Mouse (Mus musculus): ENCODE measurements at regions not wholly inside any gene's neighbourhood (a gene's known extent, or its start where the extent isn't known, plus 50 kb on each side); places are given as distances from the start of the nearest gene placed in this dataset.
"Not testable (repeated sequence)": the region's sequence is repeated elsewhere in the genome, so short reads cannot be mapped to it uniquely, and the experiment has no call there.

DNA sequence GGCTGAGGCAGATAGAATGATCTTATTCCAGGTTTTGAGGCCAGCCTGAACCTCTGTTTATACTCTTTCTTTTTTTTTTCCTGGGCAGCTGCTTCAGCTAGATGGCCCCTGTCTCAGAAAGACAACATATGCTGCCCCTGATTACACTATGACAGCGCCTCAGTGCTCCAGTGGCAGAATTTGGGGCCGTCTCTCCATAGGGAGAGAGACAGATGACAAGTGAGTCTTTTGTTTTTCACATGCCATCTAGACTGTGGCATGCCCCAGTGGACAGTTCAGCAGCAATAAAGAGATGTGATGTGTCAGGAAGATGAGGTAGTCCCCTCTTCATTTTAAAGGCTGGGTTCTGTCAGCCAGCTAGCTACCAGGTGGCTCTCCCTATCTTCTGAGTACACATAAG is 139.8 kb upstream of the 1700025G04Rik start:
- 73% methylated on average over 2 of the region's 2 CpGs for WGBS
- ATAC-seq (ENCODE audit: low FRiP score) (no peak), DNase-seq (ENCODE audit: low spot score, missing footprints) (no peak)
- no peaks in the 10 kb centered on the region for H3K27me3 ChIP-seq (ENCODE audit: control insufficient read depth, insufficient read depth, low read length)
- no peaks in the 10 kb centered on the region for H3K36me3 ChIP-seq (ENCODE audit: control insufficient read depth, insufficient read depth, low read length)
- H3K9ac ChIP-seq (ENCODE audit: low read length): no peak overlapping the region
- no peak overlapping the region for H3K27ac ChIP-seq (ENCODE audit: low read depth, low read length)
- no peak overlapping the region for H3K4me3 ChIP-seq (ENCODE audit: low read depth, low read length)
- no peak overlapping the region for H3K4me2 ChIP-seq
- no peaks in the 10 kb centered on the region for H3K4me1 ChIP-seq (ENCODE audit: control insufficient read depth, insufficient read depth, low read length)
- no peaks in the 10 kb centered on the region for H3K9me3 ChIP-seq (ENCODE audit: control insufficient read depth, low read length)

DNA sequence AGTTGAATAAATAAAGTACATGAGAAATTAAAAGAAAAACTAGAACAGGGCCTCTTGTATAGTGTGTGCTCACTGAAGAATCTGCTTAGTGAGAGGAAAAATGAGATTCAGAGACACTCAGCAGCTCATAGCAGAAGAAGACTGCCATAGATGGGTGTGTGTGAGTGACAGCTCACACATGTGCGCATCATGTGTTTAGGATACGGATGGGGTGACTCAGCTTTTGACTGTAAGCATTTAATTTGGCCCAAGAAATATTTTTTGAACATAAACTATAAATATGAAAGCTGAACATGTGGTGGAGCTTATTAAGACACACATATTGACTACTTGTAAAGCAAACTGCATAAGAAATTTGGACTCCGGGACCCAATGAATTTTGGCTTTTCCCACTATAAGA is 136.1 kb upstream of the 1700025G04Rik start:
- WGBS: 94% methylated on average over 3 of the region's 3 CpGs
- H3K27ac ChIP-seq (ENCODE audit: low read depth, low read length): no peak overlapping the region

DNA sequence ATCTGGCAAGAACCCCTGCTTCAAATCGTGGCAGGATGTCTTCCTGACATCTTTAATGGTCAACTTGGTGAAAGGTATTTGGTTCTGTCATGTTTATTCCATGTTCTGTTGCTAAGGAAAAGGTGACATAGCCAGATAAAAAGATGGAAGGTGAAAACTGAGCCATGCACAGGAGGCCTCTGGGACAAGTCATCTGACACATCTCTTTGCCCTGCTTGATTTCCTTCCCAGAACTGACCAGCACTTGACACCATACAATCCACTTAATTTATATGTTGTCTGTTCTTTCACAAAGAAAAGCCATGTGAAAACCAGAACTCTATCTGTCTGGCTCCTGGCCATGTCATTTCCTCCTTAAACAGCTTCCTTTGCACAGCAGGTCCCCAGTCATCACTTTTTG is 133.7 kb upstream of the 1700025G04Rik start:
- Histone ChIP-seq H3K9ac (ENCODE audit: low read length) (no peak overlapping the region), H3K9me3 (ENCODE audit: control insufficient read depth, low read length) (no peaks in the 10 kb centered on the region), H3K27ac (ENCODE audit: low read depth, low read length) (no peak overlapping the region), H3K27me3 (ENCODE audit: control insufficient read depth, insufficient read depth, low read length) (no peaks in the 10 kb centered on the region), H3K4me2 (no peak overlapping the region), H3K4me1 (ENCODE audit: control insufficient read depth, insufficient read depth, low read length) (no peaks in the 10 kb centered on the region), H3K36me3 (ENCODE audit: control insufficient read depth, insufficient read depth, low read length) (no peaks in the 10 kb centered on the region), H3K4me3 (ENCODE audit: low read depth, low read length) (no peak overlapping the region)
- DNase-seq (ENCODE audit: low spot score, missing footprints): no peak
- ATAC-seq (ENCODE audit: low FRiP score): no peak
- 76% methylated on average over 1 of the region's 1 CpGs for WGBS

More for the DNA sequence above, 136.1 kb upstream of the 1700025G04Rik start:
- Histone ChIP-seq H3K36me3 (ENCODE audit: control insufficient read depth, insufficient read depth, low read length) (no peaks in the 10 kb centered on the region), H3K4me3 (ENCODE audit: low read depth, low read length) (no peak overlapping the region), H3K4me2 (no peak overlapping the region), H3K27me3 (ENCODE audit: control insufficient read depth, insufficient read depth, low read length) (no peaks in the 10 kb centered on the region), H3K9me3 (ENCODE audit: control insufficient read depth, low read length) (no peaks in the 10 kb centered on the region), H3K4me1 (ENCODE audit: control insufficient read depth, insufficient read depth, low read length) (no peaks in the 10 kb centered on the region), H3K9ac (ENCODE audit: low read length) (no peak overlapping the region)
- DNase-seq (ENCODE audit: low spot score, missing footprints) (no peak), ATAC-seq (ENCODE audit: low FRiP score) (no peak)

DNA sequence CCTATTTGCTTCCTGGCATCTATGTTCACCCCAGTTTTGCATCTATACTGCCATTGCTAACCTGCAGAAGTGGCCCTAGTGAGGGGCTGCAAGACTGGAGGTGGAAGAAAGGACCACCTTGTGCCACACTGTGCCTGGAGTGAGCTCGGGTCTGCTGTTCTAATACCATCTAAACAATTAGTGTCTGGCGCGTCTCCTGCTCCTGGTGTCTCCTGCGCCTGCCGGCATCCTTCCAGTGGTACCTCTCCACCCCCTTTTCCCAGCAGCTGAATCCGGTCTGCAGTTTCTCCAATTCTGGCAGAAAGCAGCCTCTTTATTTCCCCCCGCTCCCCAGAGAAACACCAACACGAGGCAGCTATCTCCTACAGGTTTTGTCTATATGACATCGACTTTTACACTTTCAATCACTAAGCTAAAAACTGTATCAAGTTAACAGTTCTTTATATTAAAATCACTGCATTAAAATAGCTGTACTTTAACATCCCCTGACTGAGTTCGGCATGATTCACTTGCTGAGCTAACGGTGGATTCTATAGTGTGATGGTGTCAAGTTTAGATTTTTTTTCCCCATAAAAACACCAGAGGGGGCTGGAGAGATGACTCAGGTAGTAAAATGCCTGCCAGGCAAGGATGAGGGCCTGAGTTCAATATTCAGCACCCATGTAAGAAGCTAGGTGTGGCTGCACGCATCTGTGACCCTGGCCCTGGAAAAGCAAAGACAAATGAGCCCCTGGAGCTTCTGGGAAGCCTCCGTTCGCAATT is 131.1 kb upstream of the 1700025G04Rik start:
- Histone ChIP-seq H3K27ac (ENCODE audit: low read depth, low read length) (no peak overlapping the region), H3K27me3 (ENCODE audit: control insufficient read depth, insufficient read depth, low read length) (no peaks in the 10 kb centered on the region), H3K36me3 (ENCODE audit: control insufficient read depth, insufficient read depth, low read length) (no peaks in the 10 kb centered on the region), H3K4me1 (ENCODE audit: control insufficient read depth, insufficient read depth, low read length) (no peaks in the 10 kb centered on the region), H3K9me3 (ENCODE audit: control insufficient read depth, low read length) (no peaks in the 10 kb centered on the region), H3K9ac (ENCODE audit: low read length) (no peak overlapping the region), H3K4me3 (ENCODE audit: low read depth, low read length) (no peak overlapping the region), H3K4me2 (no peak overlapping the region)
- ATAC-seq (ENCODE audit: low FRiP score) (no peak), DNase-seq (ENCODE audit: low spot score, missing footprints) (no peak)
- 86% methylated on average over 14 of the region's 14 CpGs for WGBS

DNA sequence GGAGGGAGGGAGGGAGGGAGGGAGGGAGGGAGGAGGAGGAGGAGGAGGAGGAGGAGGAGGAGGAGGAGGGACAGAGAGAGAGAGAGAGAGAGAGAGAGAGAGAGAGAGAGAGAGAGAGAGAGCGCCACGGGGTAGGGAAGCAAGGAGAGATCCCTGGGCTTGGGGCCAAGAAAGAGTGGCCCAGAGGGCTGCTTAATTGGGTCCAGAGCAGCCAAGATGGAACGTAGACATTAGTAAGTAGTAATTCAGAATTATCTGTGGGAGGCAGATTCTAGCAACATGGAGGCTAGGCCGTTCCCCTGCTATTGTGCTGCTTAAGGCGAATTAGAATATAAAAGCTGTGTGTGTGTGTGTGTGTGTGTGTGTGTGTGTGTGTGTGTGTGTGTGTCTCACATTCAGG is 129.8 kb upstream of the 1700025G04Rik start:
- H3K27ac ChIP-seq (ENCODE audit: low read depth, low read length); H3K9ac ChIP-seq (ENCODE audit: low read length); DNase-seq (ENCODE audit: low spot score, missing footprints); H3K4me2 ChIP-seq; ATAC-seq (ENCODE audit: low FRiP score); H3K4me1 ChIP-seq (ENCODE audit: control insufficient read depth, insufficient read depth, low read length); H3K27me3 ChIP-seq (ENCODE audit: control insufficient read depth, insufficient read depth, low read length); H3K9me3 ChIP-seq (ENCODE audit: control insufficient read depth, low read length); H3K4me3 ChIP-seq (ENCODE audit: low read depth, low read length); H3K36me3 ChIP-seq (ENCODE audit: control insufficient read depth, insufficient read depth, low read length): not testable (repeated sequence)
- 82% methylated on average over 5 of the region's 5 CpGs for WGBS

DNA sequence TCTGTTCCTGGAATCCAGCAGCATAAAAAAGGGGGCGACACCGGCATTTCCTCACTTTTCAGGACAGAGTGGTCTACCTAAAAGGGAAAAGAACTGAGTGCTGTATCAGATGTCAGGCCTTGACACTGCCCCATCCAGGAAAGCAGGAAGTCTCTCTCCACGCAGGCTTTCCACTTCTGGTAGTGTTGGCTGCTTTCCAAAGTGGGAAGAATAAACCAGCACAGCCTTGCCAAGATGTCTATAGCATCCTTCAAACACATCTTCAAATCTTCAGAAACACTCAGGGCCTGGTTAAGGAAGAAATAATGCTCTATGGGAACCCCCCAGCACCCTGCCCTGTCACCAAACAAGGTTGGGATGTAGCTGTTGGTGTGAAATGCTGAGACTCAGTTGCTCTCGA is 127.5 kb upstream of the 1700025G04Rik start:
- no peak for DNase-seq (ENCODE audit: low spot score, missing footprints)
- 88% methylated on average over 4 of the region's 4 CpGs for WGBS
- no peak overlapping the region for H3K9ac ChIP-seq (ENCODE audit: low read length)
- no peaks in the 10 kb centered on the region for H3K9me3 ChIP-seq (ENCODE audit: control insufficient read depth, low read length)
- H3K4me2 ChIP-seq: no peak overlapping the region
- H3K27me3 ChIP-seq (ENCODE audit: control insufficient read depth, insufficient read depth, low read length): no peaks in the 10 kb centered on the region
- ATAC-seq (ENCODE audit: low FRiP score): no peak
- H3K36me3 ChIP-seq (ENCODE audit: control insufficient read depth, insufficient read depth, low read length): no peaks in the 10 kb centered on the region
- H3K4me3 ChIP-seq (ENCODE audit: low read depth, low read length): no peak overlapping the region
- H3K4me1 ChIP-seq (ENCODE audit: control insufficient read depth, insufficient read depth, low read length): no peaks in the 10 kb centered on the region
- H3K27ac ChIP-seq (ENCODE audit: low read depth, low read length): no peak overlapping the region

DNA sequence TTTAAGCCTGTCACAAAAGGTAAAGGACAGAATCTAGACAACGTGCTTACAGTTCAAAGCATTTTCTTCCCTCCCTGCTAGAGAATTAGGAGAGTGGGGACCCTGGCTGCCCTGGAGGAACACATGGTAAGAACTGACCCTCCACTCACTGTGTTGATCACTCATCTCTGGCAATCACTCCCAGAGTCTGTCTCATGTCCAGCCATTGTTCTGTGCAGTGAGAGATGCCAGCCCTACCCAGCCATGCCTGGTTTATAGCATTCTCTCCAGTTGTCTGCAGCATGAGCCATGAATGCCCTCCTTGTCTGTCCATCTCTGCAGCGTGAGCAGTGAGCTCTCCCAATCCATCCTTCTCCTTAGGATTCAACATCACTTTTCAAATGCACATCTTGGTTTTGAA is 124.5 kb upstream of the 1700025G04Rik start:
- Histone ChIP-seq H3K4me2 (no peak overlapping the region), H3K9ac (ENCODE audit: low read length) (no peak overlapping the region), H3K4me3 (ENCODE audit: low read depth, low read length) (no peak overlapping the region), H3K9me3 (ENCODE audit: control insufficient read depth, low read length) (no peaks in the 10 kb centered on the region), H3K27ac (ENCODE audit: low read depth, low read length) (no peak overlapping the region), H3K4me1 (ENCODE audit: control insufficient read depth, insufficient read depth, low read length) (no peaks in the 10 kb centered on the region), H3K27me3 (ENCODE audit: control insufficient read depth, insufficient read depth, low read length) (no peaks in the 10 kb centered on the region), H3K36me3 (ENCODE audit: control insufficient read depth, insufficient read depth, low read length) (no peaks in the 10 kb centered on the region)
- 80% methylated on average over 2 of the region's 2 CpGs for WGBS
- no peak for ATAC-seq (ENCODE audit: low FRiP score)
- no peak for DNase-seq (ENCODE audit: low spot score, missing footprints)

DNA sequence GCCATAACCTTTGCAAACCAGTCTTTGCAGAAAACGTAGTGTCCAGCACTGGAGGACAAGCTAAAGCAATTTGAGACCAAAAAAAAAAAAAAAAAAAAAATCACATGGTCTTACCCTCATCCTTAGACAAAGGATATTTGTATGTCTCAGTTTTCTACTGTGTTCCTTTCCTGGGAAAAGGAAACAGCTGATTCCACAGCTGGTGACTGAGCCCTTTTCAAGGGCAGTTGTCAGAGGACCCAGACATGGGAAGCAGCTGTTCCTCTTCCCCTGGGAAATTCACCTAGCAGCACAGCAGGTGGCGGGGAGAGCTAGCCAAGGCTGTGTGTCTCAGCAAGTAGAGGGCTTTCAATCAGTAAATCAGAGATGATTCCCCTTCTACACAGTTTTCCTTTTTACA is 113.3 kb upstream of the 1700025G04Rik start:
- ATAC-seq (ENCODE audit: low FRiP score): no peak; the same call in 1 of the 2 replicates
- no peaks in the 10 kb centered on the region for H3K27me3 ChIP-seq (ENCODE audit: control insufficient read depth, insufficient read depth, low read length)
- no peaks in the 10 kb centered on the region for H3K36me3 ChIP-seq (ENCODE audit: control insufficient read depth, insufficient read depth, low read length)
- DNase-seq (ENCODE audit: low spot score, missing footprints): no peak
- no peaks in the 10 kb centered on the region for H3K9me3 ChIP-seq (ENCODE audit: control insufficient read depth, low read length)
- H3K9ac ChIP-seq (ENCODE audit: low read length): no peak overlapping the region
- no peak overlapping the region for H3K4me2 ChIP-seq
- H3K4me3 ChIP-seq (ENCODE audit: low read depth, low read length): no peak overlapping the region
- H3K27ac ChIP-seq (ENCODE audit: low read depth, low read length): no peak overlapping the region
- H3K4me1 ChIP-seq (ENCODE audit: control insufficient read depth, insufficient read depth, low read length): no peaks in the 10 kb centered on the region; the same call in 1 of the 2 replicates
- WGBS: 65% methylated on average over 2 of the region's 2 CpGs

DNA sequence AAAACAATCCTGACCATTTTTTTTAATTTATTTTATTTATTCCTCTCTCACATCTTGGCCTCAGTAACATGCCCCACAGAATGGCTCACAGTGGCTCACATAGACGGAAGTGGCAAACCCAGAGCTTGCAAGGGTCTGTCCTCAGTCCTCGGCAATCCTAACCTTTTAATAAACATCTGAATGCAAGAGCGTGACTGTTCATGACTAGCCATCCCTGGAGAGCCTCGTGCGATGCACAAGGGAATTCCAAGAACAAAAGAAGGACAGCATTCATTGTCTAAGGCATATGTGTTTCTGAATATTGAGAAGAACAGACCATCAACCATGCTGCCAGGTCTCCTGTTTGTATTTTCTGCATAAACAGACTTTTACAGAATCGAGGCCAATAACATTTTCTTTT is 98.8 kb upstream of the 1700025G04Rik start:
- Histone ChIP-seq H3K9me3 (ENCODE audit: control insufficient read depth, low read length) (no peaks in the 10 kb centered on the region), H3K27me3 (ENCODE audit: control insufficient read depth, insufficient read depth, low read length) (no peaks in the 10 kb centered on the region), H3K27ac (ENCODE audit: low read depth, low read length) (no peak overlapping the region; the same call in 1 of the 2 replicates), H3K4me1 (ENCODE audit: control insufficient read depth, insufficient read depth, low read length) (no peaks in the 10 kb centered on the region), H3K9ac (ENCODE audit: low read length) (no peak overlapping the region), H3K4me3 (ENCODE audit: low read depth, low read length) (no peak overlapping the region), H3K4me2 (no peak overlapping the region), H3K36me3 (ENCODE audit: control insufficient read depth, insufficient read depth, low read length) (no peaks in the 10 kb centered on the region)
- DNase-seq (ENCODE audit: low spot score, missing footprints) (no peak), ATAC-seq (ENCODE audit: low FRiP score) (no peak)
- WGBS: 58% methylated on average over 6 of the region's 6 CpGs
